Mouse (Mus musculus) urinary bladder, postnatal 10 days (tissue): ENCODE measurements around the gene Hist1h3f.
"Not testable (repeated sequence)": the region's sequence is repeated elsewhere in the genome, so short reads cannot be mapped to it uniquely, and the experiment has no call there.

Experiments used
- DNase-seq: peaks from one replicate; pipeline ENCODE4 v3.0.0; 2022; ENCODE audit warnings: low spot score

Hist1h3f gene

GRCm38 (mm10) chr13:23583387-23584068 is 39.7 kb downstream of the Hist1h3f start:
- no peak for DNase-seq

GRCm38 (mm10) chr13:23584331-23584730 is 40.5 kb downstream of the Hist1h3f start:
- DNase-seq: no peak

GRCm38 (mm10) chr13:23585029-23585441 is 41.2 kb downstream of the Hist1h3f start:
- peak; percentile 20 for DNase-seq

GRCm38 (mm10) chr13:23585442-23586098 is 41.7 kb downstream of the Hist1h3f start:
- DNase-seq: not testable (repeated sequence)

- DNase-seq: no peak
These were observed 42.5 kb downstream of the Hist1h3f start for GRCm38 (mm10) chr13:23586099-23586939.

GRCm38 (mm10) chr13:23586940-23587225 is 43.0 kb downstream of the Hist1h3f start:
- DNase-seq: no peak

- DNase-seq: no peak
These were observed 47.4 kb downstream of the Hist1h3f start for GRCm38 (mm10) chr13:23591206-23591605.

GRCm38 (mm10) chr13:23591886-23592285 is 48.0 kb downstream of the Hist1h3f start:
- not testable (repeated sequence) for DNase-seq

- no peak for DNase-seq
These were observed 48.8 kb downstream of the Hist1h3f start for GRCm38 (mm10) chr13:23592614-23593013.

GRCm38 (mm10) chr13:23593051-23593770 is 49.4 kb downstream of the Hist1h3f start:
- no peak for DNase-seq
